Mouse (Mus musculus) lung, postnatal 0 days (tissue): ENCODE measurements around the gene Hps3. TPM values are rescaled to one million over a fixed set of nuclear protein-coding genes. Genes with fewer than 3 reads are reported as not detected.
A peak's percentile ranks its signal among the peaks of the same experiment; 100 is the strongest.

ENCODE experiments used
- ATAC-seq: fragments of 200-750 bp; cut with Nextera tagmentation; 2 replicates; pipeline ENCODE4 v1.8.0; 2017; ENCODE audit warnings: moderate library complexity
- DNase-seq: peaks from one replicate; pipeline ENCODE4 v3.0.0-alpha.2; 2016; ENCODE audit warnings: low spot score
- H3K27ac ChIP-seq: fragments of 300-500 bp; sonication (generic); 2 replicates; pipeline ENCODE4 v1.5.1; 2014; ENCODE audit warnings: antibody characterized with exemption, mild to moderate bottlenecking, low read length, mixed read lengths
- H3K27me3 ChIP-seq: fragments of 300-500 bp; sonication (generic); replicated peaks from 2 replicates; pipeline ENCODE4 v1.6.1; 2014; ENCODE audit warnings: low read length, mixed read lengths; ENCODE audit not compliant: insufficient read depth
- H3K36me3 ChIP-seq: fragments of 300-500 bp; sonication (generic); 2 replicates; pipeline ENCODE4 v1.6.1; 2014; ENCODE audit warnings: low read length, mixed read lengths; ENCODE audit not compliant: insufficient read depth
- H3K4me1 ChIP-seq: fragments of 300-500 bp; sonication (generic); 2 replicates; pipeline ENCODE4 v1.6.1; 2014; ENCODE audit warnings: antibody characterized with exemption, low read depth, low read length, mixed read lengths; ENCODE audit not compliant: insufficient read depth
- H3K4me2 ChIP-seq: fragments of 300-500 bp; sonication (generic); replicated peaks from 2 replicates; pipeline ENCODE4 v1.6.1; 2014; ENCODE audit warnings: low read depth, mild to moderate bottlenecking, low read length, moderate library complexity, mixed read lengths
- H3K4me3 ChIP-seq: fragments of 300-500 bp; sonication (generic); 2 replicates; pipeline ENCODE4 v1.5.1; 2014; ENCODE audit warnings: low read depth, low read length
- H3K9ac ChIP-seq: fragments of 300-500 bp; sonication (generic); replicated peaks from 2 replicates; pipeline ENCODE4 v1.6.1; 2014; ENCODE audit warnings: low read depth, mild to moderate bottlenecking
- H3K9me3 ChIP-seq: fragments of 300-500 bp; sonication (generic); 2 replicates; pipeline ENCODE4 v1.6.1; 2016; ENCODE audit warnings: low read length, mixed read lengths
- CTCF ChIP-seq: IDR thresholded peaks from 2 replicates; pipeline ENCODE4 v1.5.1; 2016; ENCODE audit warnings: antibody characterized with exemption, mild to moderate bottlenecking
- EP300 ChIP-seq: IDR thresholded peaks from 2 replicates; pipeline ENCODE4 v1.6.1; 2016; ENCODE audit warnings: antibody characterized with exemption, mild to moderate bottlenecking, control low read depth
- WGBS: fragments of 180-500 bp; shearing (Covaris S2); extraction: QIAGEN DNeasy Blood & Tissue Kit; methylation state at CpG from one replicate; pipeline ENCODE4 v1.1.7; 2014; 5-methylcytosine and 5-hydroxymethylcytosine counted together
- polyA plus RNA-seq: library from polyadenylated mRNA; unstranded; fragments of >200 nt; fragmentation: Nextera tagmentation; extraction: Ambion mirVana; gene quantifications from 2 replicates; pipeline ENCODE4 v1.2.1, GENCODE M21; 2015

Gene Hps3
- polyA plus RNA-seq, 1 experiment from 2014 or later, result 10.1 TPM

DNA sequence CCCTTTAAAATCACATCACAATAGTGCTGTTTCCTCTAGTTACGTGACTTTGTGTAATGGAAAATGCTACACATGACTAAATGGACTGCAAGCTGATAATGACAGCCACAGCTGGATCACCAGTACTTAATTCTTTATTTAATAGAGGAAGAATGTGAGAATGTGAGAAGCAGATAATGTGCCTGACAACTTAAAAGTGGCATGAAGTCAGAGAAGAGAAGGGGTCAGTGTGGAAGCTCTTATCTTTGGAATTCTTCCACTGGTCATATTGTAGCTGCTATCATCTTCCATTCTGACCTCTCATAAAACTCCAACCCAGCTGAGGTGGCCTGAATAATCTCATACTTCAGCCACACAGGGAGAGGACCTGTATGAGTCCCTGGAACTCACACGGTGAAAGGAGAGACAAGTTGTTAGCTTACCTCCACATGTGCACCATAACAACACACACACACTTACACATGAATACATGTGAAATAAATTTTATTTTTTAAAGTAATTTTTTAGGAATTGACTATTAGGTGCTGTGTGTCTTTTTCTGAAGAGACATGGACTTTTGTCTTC is 70.4 kb downstream of the Hps3 start:
- DNase-seq, result peak; percentile 17
- TF ChIP-seq EP300 (no peak), CTCF (no peak)
- no peak overlapping the region for H3K27ac ChIP-seq

DNA sequence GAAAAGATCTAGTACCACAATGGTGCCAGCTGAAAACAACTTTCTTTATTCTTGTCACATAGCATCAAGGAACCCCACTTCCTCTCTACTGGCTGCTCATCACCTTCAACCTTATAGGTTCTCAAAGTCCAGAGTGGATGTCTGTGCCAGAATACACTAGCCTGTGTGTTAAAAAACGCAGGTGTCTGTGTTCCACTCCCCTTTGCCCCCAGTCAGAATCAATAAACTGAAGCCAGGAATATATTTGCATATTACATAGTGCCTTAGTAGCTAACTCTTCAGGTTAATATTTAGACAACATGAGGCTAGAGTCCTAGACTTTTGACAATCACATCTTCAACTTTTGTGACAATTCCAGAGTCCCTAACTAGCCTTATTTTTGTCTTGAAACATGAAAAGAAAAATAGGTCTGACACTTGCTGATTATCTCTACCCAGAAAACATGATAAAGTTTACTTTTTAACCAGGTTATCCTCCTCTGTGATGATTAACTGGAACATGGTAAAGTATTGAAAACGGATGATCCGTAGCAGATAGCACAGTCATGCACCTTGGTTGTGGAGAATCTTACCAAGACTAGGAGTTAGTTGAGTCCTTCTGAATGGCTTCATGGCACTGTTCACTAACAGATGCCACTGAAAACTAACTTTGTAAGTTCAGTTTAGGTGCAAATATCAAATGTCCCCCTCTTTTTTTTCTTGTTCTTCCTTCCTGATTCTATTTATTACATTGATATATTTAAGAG is 72.2 kb downstream of the Hps3 start:
- 76% methylated on average over 3 of the region's 3 CpGs for WGBS
- TF ChIP-seq CTCF (no peak), EP300 (no peak)
- no peaks in the 10 kb centered on the region for H3K27me3 ChIP-seq
- no peak overlapping the region for H3K4me2 ChIP-seq
- H3K4me3 ChIP-seq, result no peak overlapping the region
- DNase-seq (no peak), ATAC-seq (no peak)
- no peaks in the 10 kb centered on the region for H3K36me3 ChIP-seq
- no peaks in the 10 kb centered on the region; the same call in 1 of the 2 replicates for H3K4me1 ChIP-seq
- no peaks in the 10 kb centered on the region for H3K9me3 ChIP-seq
- no peak overlapping the region for H3K27ac ChIP-seq
- no peak overlapping the region for H3K9ac ChIP-seq

More for the DNA sequence above, 70.4 kb downstream of the Hps3 start:
- WGBS, result 52% methylated on average over 2 of the region's 2 CpGs
- no peaks in the 10 kb centered on the region for H3K9me3 ChIP-seq
- no peaks in the 10 kb centered on the region for H3K27me3 ChIP-seq
- H3K4me1 ChIP-seq, result no peaks in the 10 kb centered on the region
- no peak for ATAC-seq
- H3K9ac ChIP-seq, result no peak overlapping the region
- no peaks in the 10 kb centered on the region for H3K36me3 ChIP-seq
- no peak overlapping the region for H3K4me3 ChIP-seq
- no peak overlapping the region for H3K4me2 ChIP-seq

DNA sequence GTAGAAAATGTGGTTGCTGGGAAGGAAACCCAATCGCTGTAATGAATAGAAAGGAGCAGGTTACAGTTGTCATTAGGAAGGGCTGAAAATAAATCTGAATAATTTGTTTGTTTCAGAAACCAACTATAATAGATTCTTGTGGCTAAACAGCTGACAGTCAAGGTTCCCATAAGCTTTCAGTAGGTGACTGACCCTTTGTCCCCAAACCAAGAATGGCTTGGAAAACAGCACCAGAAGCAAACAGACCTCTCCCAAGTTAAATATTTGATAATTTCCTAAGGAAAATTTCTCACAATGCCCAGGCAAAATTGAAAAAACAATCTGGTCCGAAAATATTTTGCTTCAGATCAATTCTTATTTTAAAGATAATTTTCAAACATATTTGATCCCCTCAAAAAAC is 73.8 kb downstream of the Hps3 start:
- ATAC-seq (no peak), DNase-seq (no peak)
- Histone ChIP-seq H3K27ac (no peak overlapping the region), H3K4me3 (no peak overlapping the region), H3K27me3 (no peaks in the 10 kb centered on the region), H3K36me3 (no peaks in the 10 kb centered on the region), H3K4me1 (no peaks in the 10 kb centered on the region; the same call in 1 of the 2 replicates), H3K9me3 (no peaks in the 10 kb centered on the region), H3K9ac (no peak overlapping the region), H3K4me2 (no peak overlapping the region)
- 72% methylated on average over 2 of the region's 2 CpGs for WGBS
- TF ChIP-seq EP300 (no peak), CTCF (no peak)

DNA sequence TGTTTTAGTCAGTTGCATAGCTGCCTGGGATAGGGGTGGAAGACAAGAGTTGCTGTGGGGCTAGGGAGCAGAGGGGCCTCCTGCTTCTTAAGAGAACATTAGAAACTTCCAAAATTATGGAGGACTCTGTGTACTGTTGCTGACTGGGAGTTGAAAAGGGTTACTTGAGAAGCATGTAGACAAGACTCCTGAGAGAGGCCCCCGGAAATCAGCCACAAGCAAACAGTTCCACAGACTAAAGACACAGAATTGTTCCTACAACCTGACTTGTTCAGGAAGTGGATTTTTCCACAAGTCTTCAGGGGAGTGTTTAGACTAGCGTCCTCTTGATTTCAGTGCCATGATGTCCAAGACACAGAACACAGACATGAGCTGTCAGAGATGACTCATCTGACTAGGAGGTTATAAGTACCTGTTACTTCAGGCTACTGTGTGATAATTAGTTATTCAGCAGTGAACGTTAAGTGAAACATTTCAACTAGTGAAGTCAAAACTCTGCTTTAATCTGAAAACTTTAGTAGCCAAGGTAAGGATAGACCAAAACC is 74.5 kb downstream of the Hps3 start:
- Histone ChIP-seq H3K27me3 (no peaks in the 10 kb centered on the region), H3K4me3 (no peak overlapping the region), H3K9ac (no peak overlapping the region), H3K27ac (no peak overlapping the region), H3K9me3 (no peaks in the 10 kb centered on the region), H3K36me3 (no peaks in the 10 kb centered on the region), H3K4me1 (no peaks in the 10 kb centered on the region; the same call in 1 of the 2 replicates), H3K4me2 (no peak overlapping the region)
- DNase-seq, result no peak
- WGBS, result 42% methylated on average over 3 of the region's 3 CpGs
- no peak for ATAC-seq
- TF ChIP-seq CTCF, result no peak
- no peak for TF ChIP-seq EP300

DNA sequence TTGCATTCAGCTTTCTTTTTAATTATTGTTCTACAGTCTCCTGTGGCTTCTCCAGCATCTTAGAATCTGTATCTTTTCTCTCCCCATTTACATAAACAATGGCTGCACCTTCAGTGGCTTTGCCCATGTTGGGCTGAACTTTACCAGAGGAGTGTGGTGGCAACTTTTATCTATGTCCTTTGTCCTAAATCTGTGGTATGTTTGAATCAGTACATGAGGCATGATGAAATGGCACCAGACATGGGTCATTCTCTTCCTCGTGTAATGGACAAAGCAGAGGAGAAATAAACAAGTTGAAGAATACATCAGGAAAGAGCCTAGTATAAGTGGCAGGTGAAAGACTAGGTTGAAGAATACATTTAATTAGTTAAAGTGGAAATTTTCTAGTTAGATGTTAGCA is 76.1 kb downstream of the Hps3 start:
- H3K4me1 ChIP-seq, result no peaks in the 10 kb centered on the region; the same call in 1 of the 2 replicates
- ATAC-seq (no peak), DNase-seq (no peak)
- no peak overlapping the region; the same call in 1 of the 2 replicates for H3K27ac ChIP-seq
- 62% methylated on average over 1 of the region's 1 CpGs for WGBS
- H3K9me3 ChIP-seq, result no peaks in the 10 kb centered on the region
- H3K36me3 ChIP-seq, result no peaks in the 10 kb centered on the region
- no peak for TF ChIP-seq CTCF
- no peak for TF ChIP-seq EP300
- H3K27me3 ChIP-seq, result no peaks in the 10 kb centered on the region
- peak overlapping the region; percentile 29; the same call in 1 of the 2 replicates for H3K4me2 ChIP-seq
- no peak overlapping the region for H3K9ac ChIP-seq
- H3K4me3 ChIP-seq, result peak overlapping the region; percentile 23; the same call in 1 of the 2 replicates

DNA sequence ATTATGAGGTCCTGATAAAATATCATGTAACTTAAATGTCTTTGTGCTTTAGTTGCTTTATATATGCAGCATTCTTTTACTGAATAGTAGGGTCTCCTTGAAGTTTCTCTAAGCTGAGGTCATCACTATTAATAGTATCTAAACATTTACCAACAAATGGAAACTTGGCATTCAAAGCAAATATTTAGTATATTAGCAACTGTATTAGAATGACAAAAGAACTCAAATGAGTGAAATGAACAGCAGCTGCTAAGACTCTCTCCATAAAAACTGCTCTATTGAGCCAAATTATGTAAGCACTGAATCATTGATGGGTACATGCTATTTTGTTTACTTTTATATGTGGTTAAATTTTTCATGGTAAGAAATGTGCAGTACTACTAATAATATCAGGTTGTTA is 77.1 kb downstream of the Hps3 start:
- H3K4me1 ChIP-seq, result no peaks in the 10 kb centered on the region; the same call in 1 of the 2 replicates
- ATAC-seq (peak; percentile 3; the same call in 1 of the 2 replicates), DNase-seq (peak; percentile 79)
- no peaks in the 10 kb centered on the region for H3K9me3 ChIP-seq
- H3K36me3 ChIP-seq, result no peaks in the 10 kb centered on the region
- H3K27me3 ChIP-seq, result no peaks in the 10 kb centered on the region
- H3K27ac ChIP-seq, result peak overlapping the region; percentile 3; the same call in 1 of the 2 replicates
- TF ChIP-seq EP300, result peak; percentile 53
- no peak for TF ChIP-seq CTCF
- peak overlapping the region; percentile 33 for H3K4me2 ChIP-seq
- H3K4me3 ChIP-seq, result peak overlapping the region; percentile 20; the same call in 1 of the 2 replicates
- H3K9ac ChIP-seq, result no peak overlapping the region
